Mouse (Mus musculus) limb, embryonic 12.5 days (tissue): ENCODE results near the gene Smim6. TPM values are rescaled to one million over a fixed set of nuclear protein-coding genes. Genes with fewer than 3 reads are reported as not detected.

ENCODE experiments used
- ATAC-seq: fragments of 200-750 bp; cut with Nextera tagmentation; 2 replicates; pipeline ENCODE4 v1.8.0; 2017; ENCODE audit warnings: low read depth, moderate TSS enrichment; ENCODE audit not compliant: insufficient number of reproducible peaks, insufficient read depth, low FRiP score, low TSS enrichment
- H3K27ac ChIP-seq: fragments of 300-500 bp; sonication (generic); 2 replicates; pipeline ENCODE4 v1.5.1; 2016; ENCODE audit warnings: mild to moderate bottlenecking, moderate library complexity
- H3K27me3 ChIP-seq: fragments of 300-500 bp; sonication (generic); 2 replicates; pipeline ENCODE4 v1.6.1; 2016; ENCODE audit warnings: mild to moderate bottlenecking, moderate library complexity
- H3K36me3 ChIP-seq: fragments of 300-500 bp; sonication (generic); 2 replicates; pipeline ENCODE4 v1.6.1; 2016; ENCODE audit warnings: mild to moderate bottlenecking, moderate library complexity
- H3K4me1 ChIP-seq: fragments of 300-500 bp; sonication (generic); replicated peaks from 2 replicates; pipeline ENCODE4 v1.6.1; 2016
- H3K4me2 ChIP-seq: fragments of 300-500 bp; sonication (generic); 2 replicates; pipeline ENCODE4 v1.6.1; 2016; ENCODE audit warnings: mild to moderate bottlenecking, moderate library complexity
- H3K4me3 ChIP-seq: fragments of 300-500 bp; sonication (generic); replicated peaks from 2 replicates; pipeline ENCODE4 v1.5.1; 2016; ENCODE audit warnings: mild to moderate bottlenecking
- H3K9ac ChIP-seq: fragments of 300-500 bp; sonication (generic); replicated peaks from 2 replicates; pipeline ENCODE4 v1.6.1; 2016; ENCODE audit warnings: mild to moderate bottlenecking, moderate library complexity
- H3K9me3 ChIP-seq: fragments of 300-500 bp; sonication (generic); 2 replicates; pipeline ENCODE4 v1.6.1; 2016; ENCODE audit warnings: mild to moderate bottlenecking, moderate library complexity
- WGBS: fragments of 180-500 bp; shearing (Covaris S2); methylation state at CpG from one replicate; pipeline ENCODE4 v1.1.7; 2016; 5-methylcytosine and 5-hydroxymethylcytosine counted together
- polyA plus RNA-seq: library from polyadenylated mRNA; unstranded; fragments of >200 nt; fragmentation: Nextera tagmentation; extraction: Ambion mirVana; gene quantifications from 2 replicates; pipeline ENCODE4 v1.2.1, GENCODE M21; 2016

Gene Smim6
- polyA plus RNA-seq, 1 experiment from 2014 or later = 1.4 TPM

DNA sequence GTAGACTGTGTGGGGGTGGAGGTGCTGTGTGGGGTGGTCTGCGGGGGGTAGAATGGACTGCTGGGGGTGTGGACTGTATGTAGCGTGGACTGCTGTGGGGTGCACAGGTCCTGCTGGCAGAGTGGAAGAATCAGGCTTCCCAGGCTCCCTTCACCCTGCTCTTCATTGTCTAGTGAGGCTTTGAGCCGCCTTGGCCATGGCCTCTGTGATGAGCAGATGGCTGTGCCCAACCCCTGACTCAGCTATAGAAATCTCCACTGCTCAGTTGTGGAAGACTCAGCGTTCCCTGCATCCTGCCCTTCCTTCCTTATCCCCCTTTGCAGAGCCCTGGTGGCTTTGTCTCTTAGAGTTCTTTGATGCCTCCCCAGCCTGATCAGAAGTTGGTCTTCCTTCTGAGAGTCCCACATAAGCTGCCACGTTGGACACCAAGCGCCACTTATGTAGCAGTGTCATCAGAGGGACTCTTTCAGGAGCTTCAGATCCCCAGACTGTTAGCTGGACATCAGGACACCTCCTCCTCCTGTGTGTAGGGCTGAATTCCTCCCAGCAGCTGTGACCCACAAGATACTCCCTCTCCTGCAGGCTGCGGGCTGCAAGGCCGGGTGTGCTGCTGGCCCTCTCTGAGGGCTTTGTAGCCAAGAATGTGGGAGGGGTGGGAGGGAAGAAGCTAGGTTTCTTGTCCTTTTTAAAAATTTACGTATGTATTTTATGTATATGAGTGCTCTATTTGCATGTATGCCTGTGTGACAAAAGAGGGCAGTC, 51.0 kb downstream of the Smim6 start:
- WGBS = 93% methylated on average over 9 of the region's 9 CpGs
- no peak for ATAC-seq
- Histone ChIP-seq H3K36me3 (peaks cover 91% of the 10 kb centered on the region), H3K9me3 (no peaks in the 10 kb centered on the region), H3K4me1 (no peaks in the 10 kb centered on the region), H3K4me2 (no peak overlapping the region), H3K27me3 (no peaks in the 10 kb centered on the region), H3K4me3 (no peak overlapping the region), H3K27ac (no peak overlapping the region), H3K9ac (no peak overlapping the region)

Other genes starting within 250 kb of the Smim6 start
- 109 and 114 TPM in 2 replicates for gene Grb2, start 203.4 kb upstream of the Smim6 start, polyA plus RNA-seq
- gene Tmem94, start 146.6 kb upstream of the Smim6 start, polyA plus RNA-seq = 26.5 and 31.9 TPM in 2 replicates
- 14.9 and 16.2 TPM in 2 replicates for gene Caskin2, start 98.4 kb upstream of the Smim6 start, polyA plus RNA-seq
- 33.2 and 36.1 TPM in 2 replicates for gene Tsen54, start 97.3 kb upstream of the Smim6 start, polyA plus RNA-seq
- gene Llgl2, start 88.0 kb upstream of the Smim6 start, polyA plus RNA-seq = 5.2 and 6.3 TPM in 2 replicates
- 0.20 TPM in 1 of 2 replicates, not detected in the other for gene Myo15b, start 53.6 kb upstream of the Smim6 start, polyA plus RNA-seq
- gene Smim5, start 12.1 kb upstream of the Smim6 start, polyA plus RNA-seq = 3.1 and 4.2 TPM in 2 replicates
- 52.5 and 56.9 TPM in 2 replicates for gene Sap30bp, start 21.3 kb downstream of the Smim6 start, polyA plus RNA-seq
- gene Recql5, start 21.5 kb downstream of the Smim6 start, polyA plus RNA-seq = 24.7 and 30.6 TPM in 2 replicates
- 3.1 and 3.9 TPM in 2 replicates for gene Itgb4, start 62.7 kb downstream of the Smim6 start, polyA plus RNA-seq
- gene Galk1, start 100.7 kb downstream of the Smim6 start, polyA plus RNA-seq = 181 and 182 TPM in 2 replicates
- gene H3f3b, start 115.9 kb downstream of the Smim6 start, polyA plus RNA-seq = 2,405 and 2,474 TPM in 2 replicates
- 50.0 and 51.8 TPM in 2 replicates for gene Unk, start 118.3 kb downstream of the Smim6 start, polyA plus RNA-seq
- gene Unc13d, start 165.9 kb downstream of the Smim6 start, polyA plus RNA-seq = 1.4 and 1.7 TPM in 2 replicates
- gene Wbp2, start 175.0 kb downstream of the Smim6 start, polyA plus RNA-seq = 33.2 and 36.6 TPM in 2 replicates
- 6.0 and 7.9 TPM in 2 replicates for gene Trim47, start 215.2 kb downstream of the Smim6 start, polyA plus RNA-seq
- 2.1 and 3.0 TPM in 2 replicates for gene Trim65, start 219.1 kb downstream of the Smim6 start, polyA plus RNA-seq
- gene Mrpl38, start 226.9 kb downstream of the Smim6 start, polyA plus RNA-seq = 86.9 and 90.8 TPM in 2 replicates